Mouse (Mus musculus): ENCODE data around the gene Ip6k2. TPM values are rescaled to one million over a fixed set of nuclear protein-coding genes. Genes with fewer than 3 reads are reported as not detected.

The Ip6k2 gene
- 10 to 100 TPM; 37.4 to 37.5 TPM for total RNA-seq (2023)

DNA sequence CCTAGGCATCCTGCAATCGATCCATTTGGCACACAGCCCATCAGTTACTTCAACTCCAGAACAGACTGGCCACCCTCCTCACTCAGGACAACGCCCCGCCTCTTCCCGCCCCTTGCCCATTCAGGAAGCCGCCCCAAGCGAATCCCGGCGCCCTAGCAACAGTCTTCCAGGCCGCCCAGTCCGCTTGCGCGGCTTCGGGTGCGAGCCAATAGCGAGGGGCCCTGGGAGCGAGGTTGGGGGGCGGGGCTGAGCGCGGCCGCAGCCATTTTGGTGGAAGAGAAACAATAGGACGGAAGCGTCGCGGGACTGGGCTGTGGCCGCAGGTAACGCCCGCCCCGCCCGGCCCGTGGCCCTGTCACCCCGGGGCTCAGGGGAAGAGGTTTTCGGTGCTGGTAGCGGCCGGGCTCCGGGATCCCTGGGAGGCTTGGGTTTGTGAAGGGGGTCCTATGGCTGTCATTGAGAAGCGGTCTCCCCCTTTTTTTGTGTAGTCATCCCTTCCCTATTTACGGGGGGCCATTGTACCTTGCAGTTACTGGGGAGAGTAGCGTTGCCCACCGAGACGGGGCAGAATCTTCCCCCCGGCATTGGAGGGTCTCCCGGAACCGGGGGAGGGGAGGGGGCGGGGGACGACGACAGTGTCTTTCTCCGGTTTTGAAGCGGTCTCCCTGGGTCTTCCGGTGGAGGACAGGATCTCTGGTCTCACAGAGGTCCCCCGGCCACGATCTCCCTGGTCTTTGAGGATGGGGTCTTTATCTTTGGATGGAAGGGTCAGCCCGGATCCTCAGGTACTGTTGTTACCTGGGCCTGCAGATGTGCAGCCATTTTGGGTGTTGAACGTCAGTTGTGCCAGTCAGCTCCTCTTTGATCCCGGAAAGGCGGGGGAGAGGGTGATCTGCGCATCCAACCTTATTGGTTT is at the start of gene Ip6k2:
Gene Ip6k2, plus strand, starts transcription at position 249 of the 916 bp plus-strand sequence.

DNA sequence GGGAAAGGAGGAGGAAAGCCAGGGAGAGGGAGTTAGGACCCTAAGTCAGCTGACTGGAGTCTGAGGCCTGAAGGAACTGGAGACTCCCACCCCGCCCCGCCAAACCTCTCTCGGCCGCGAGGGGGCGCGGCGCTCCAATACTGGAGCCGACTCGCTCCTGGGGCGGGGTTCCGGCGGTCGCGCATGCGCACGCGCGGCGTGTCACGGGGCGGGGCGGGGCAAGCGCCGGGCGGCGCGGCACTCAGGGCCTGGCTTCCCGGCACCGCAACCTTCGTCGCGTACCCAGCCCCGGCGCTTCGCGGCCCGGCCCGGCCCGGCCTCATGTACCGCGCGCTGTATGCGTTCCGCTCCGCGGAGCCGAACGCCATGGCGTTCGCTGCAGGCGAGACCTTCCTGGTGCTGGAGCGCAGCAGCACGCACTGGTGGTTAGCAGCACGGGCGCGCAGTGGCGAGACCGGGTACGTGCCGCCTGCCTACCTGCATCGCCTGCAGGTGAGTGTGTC is 24.6 kb downstream of the Ip6k2 start, which contains the start of gene Nckipsd:
Gene Nckipsd, plus strand, starts transcription at position 206 of the 503 bp plus-strand sequence.

DNA sequence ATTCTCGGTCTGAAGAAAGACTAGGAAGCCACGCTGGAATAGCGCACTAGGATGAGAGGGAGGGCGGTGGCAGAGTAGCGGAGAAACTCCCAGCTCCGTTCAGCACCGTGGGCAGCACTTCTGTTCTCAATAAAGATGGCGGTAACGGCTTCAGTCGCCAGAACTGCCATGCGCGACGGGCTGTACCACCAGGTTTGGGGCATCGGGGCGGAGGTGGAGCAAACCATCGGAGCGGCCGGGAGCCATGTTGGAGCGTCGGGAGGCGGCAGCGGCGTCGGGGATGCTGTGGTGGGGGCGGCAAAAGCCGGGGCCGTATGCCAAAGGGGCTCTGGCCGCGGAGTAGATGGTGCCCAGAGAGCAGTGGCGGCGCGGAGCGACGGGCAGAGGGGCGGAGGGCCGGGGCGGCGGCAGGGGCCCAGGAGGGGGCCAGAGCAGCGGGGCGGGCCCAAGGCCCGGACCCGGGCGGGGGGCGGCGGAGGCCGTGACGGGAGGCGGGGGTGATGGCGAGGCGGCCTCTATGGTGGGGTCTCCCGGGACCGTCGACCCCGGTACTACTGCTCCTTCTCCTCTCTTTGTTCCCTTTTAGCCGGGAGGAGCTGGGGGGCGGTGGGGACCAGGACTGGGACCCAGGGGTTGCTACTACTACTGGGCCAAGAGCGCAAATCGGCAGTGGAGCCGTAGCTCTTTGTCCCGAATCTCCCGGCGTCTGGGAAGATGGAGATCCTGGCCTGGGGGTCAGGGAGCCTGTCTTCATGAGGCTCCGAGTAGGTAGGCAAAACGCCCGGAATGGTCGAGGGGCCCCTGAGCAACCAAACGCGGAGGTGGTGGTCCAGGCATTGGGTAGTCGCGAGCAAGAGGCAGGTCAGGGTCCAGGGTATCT is 42.5 kb downstream of the Ip6k2 start, which contains the start of gene Celsr3:
Gene Celsr3, plus strand, starts transcription at position 501 of the 880 bp plus-strand sequence.

DNA sequence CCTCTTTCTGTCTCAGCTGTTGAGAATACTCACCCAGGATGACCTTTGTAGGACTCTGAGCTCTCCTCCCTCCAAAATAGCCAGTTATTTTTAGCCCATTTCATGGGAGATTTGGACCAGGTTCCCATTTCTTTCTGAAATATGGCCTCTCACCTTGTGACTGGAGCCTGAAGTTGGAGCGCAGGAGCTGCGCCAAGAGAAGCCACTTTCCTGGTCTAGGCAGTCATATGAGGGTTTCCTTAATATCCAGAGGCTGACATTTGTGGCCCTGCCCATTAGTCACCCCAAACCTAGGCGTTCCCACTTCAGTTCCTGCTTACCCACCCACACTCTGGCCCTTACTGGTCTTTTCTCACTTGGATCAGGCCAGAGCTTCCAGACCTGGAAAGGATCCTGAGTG is 69.4 kb downstream of the Ip6k2 start, which contains the start of gene Slc26a6:
Gene Slc26a6, plus strand, starts transcription at position 308 of the 400 bp plus-strand sequence.

Other genes with a start within 250 kb of the Ip6k2 start
- gene Impdh2, start 223.5 kb upstream of the Ip6k2 start, total RNA-seq (2023): 10 to 100 TPM; 80.5 to 82.7 TPM
- 10 to 100 TPM; 16.4 to 23.6 TPM for gene Ndufaf3, start 216.4 kb upstream of the Ip6k2 start, total RNA-seq (2023)
- 10 to 100 TPM; 22.1 to 24.5 TPM for gene Dalrd3, start 213.9 kb upstream of the Ip6k2 start, total RNA-seq (2023)
- 1 to 10 TPM; 5.1 to 5.3 TPM for gene Wdr6, start 205.1 kb upstream of the Ip6k2 start, total RNA-seq (2023)
- gene P4htm, start 186.1 kb upstream of the Ip6k2 start, total RNA-seq (2023): under 1 TPM; 0.31 to 0.73 TPM
- 100 to 1,000 TPM; 103 to 104 TPM for gene Arih2, start 134.4 kb upstream of the Ip6k2 start, total RNA-seq (2023)
- gene Slc25a20, start 121.7 kb upstream of the Ip6k2 start, total RNA-seq (2023): 10 to 100 TPM; 24.0 to 25.3 TPM
- gene Prkar2a, start 94.5 kb upstream of the Ip6k2 start, total RNA-seq (2023): 10 to 100 TPM; 12.7 to 16.7 TPM
- gene Nckipsd, start 24.6 kb downstream of the Ip6k2 start, total RNA-seq (2023): 10 to 100 TPM in 1 of 2 experiments, 1 to 10 TPM in 1; 8.0 to 11.6 TPM
- gene Celsr3, start 42.5 kb downstream of the Ip6k2 start, total RNA-seq (2023): 10 to 100 TPM; 62.0 to 66.3 TPM
- gene Slc26a6, start 69.5 kb downstream of the Ip6k2 start, total RNA-seq (2023): 10 to 100 TPM in 1 of 2 experiments, 1 to 10 TPM in 1; 7.8 to 10.0 TPM
- not detected for gene Tmem89, start 130.8 kb downstream of the Ip6k2 start, total RNA-seq (2023)
- gene Uqcrc1, start 152.8 kb downstream of the Ip6k2 start, total RNA-seq (2023): 100 to 1,000 TPM; 138 to 154 TPM
- gene Col7a1, start 169.8 kb downstream of the Ip6k2 start, total RNA-seq (2023): 1 to 10 TPM; 1.4 to 2.2 TPM
- gene Ucn2, start 202.2 kb downstream of the Ip6k2 start, total RNA-seq (2023): under 1 TPM in 1 of 2 experiments, not detected in 1; 0.33 TPM
- 100 to 1,000 TPM; 145 to 160 TPM for gene Pfkfb4, start 208.0 kb downstream of the Ip6k2 start, total RNA-seq (2023)

Data from neutrophil, adult 59 days (primary cell).